Mouse (Mus musculus) liver, embryonic 16.5 days (tissue): ENCODE results near the gene 4933430I17Rik. TPM values are rescaled to one million over a fixed set of nuclear protein-coding genes. Genes with fewer than 3 reads are reported as not detected.
A peak's percentile ranks its signal among the peaks of the same experiment; 100 is the strongest.

Experiments
- ATAC-seq: fragments of 200-750 bp; cut with Nextera tagmentation; 2 replicates; pipeline ENCODE4 v1.8.0; 2017; ENCODE audit warnings: low read depth, mild to moderate bottlenecking, moderate number of reproducible peaks, moderate library complexity
- H3K27ac ChIP-seq: fragments of 300-500 bp; sonication (generic); 2 replicates; pipeline ENCODE4 v1.5.1; 2014; ENCODE audit warnings: mild to moderate bottlenecking, low read length
- H3K27me3 ChIP-seq: fragments of 300-500 bp; sonication (generic); 2 replicates; pipeline ENCODE4 v1.6.1; 2014; ENCODE audit warnings: low read depth, low read length, mixed read lengths; ENCODE audit not compliant: control insufficient read depth, insufficient read depth
- H3K36me3 ChIP-seq: fragments of 300-500 bp; sonication (generic); 2 replicates; pipeline ENCODE4 v1.6.1; 2014; ENCODE audit warnings: mild to moderate bottlenecking; ENCODE audit not compliant: control insufficient read depth, insufficient read depth
- H3K4me1 ChIP-seq: fragments of 300-500 bp; sonication (generic); 2 replicates; pipeline ENCODE4 v1.6.1; 2014; ENCODE audit warnings: low read depth, low read length, mixed read lengths; ENCODE audit not compliant: control insufficient read depth
- H3K4me2 ChIP-seq: fragments of 300-500 bp; sonication (generic); 2 replicates; pipeline ENCODE4 v1.6.1; 2014; ENCODE audit warnings: low read depth, low read length, mixed read lengths
- H3K4me3 ChIP-seq: fragments of 300-500 bp; sonication (generic); 2 replicates; pipeline ENCODE4 v1.5.1; 2014; ENCODE audit warnings: low read depth, mild to moderate bottlenecking, low read length
- H3K9ac ChIP-seq: fragments of 300-500 bp; sonication (generic); 2 replicates; pipeline ENCODE4 v1.6.1; 2014; ENCODE audit warnings: low read depth, low read length
- H3K9me3 ChIP-seq: fragments of 300-500 bp; sonication (generic); replicated peaks from 2 replicates; pipeline ENCODE4 v1.6.1; 2016; ENCODE audit warnings: low read length; ENCODE audit not compliant: control insufficient read depth
- WGBS: fragments of 180-500 bp; shearing (Covaris S2); extraction: QIAGEN DNeasy Blood & Tissue Kit; methylation state at CpG from one replicate; pipeline ENCODE4 v1.1.7; 2014; ENCODE audit not compliant: insufficient replicate concordance; 5-methylcytosine and 5-hydroxymethylcytosine counted together
- polyA plus RNA-seq: library from polyadenylated mRNA; unstranded; fragments of >200 nt; fragmentation: Nextera tagmentation; extraction: Ambion mirVana; gene quantifications from 2 replicates; pipeline ENCODE4 v1.2.1, GENCODE M21; 2015

Gene 4933430I17Rik
- polyA plus RNA-seq, 1 experiment from 2014 or later, result 0.06 TPM

GRCm38 (mm10) chr4:62514995-62515394 lies 10.2 kb upstream of the 4933430I17Rik start:
- Histone ChIP-seq H3K27ac (peak overlapping the region; percentile 98), H3K9ac (peak overlapping the region; percentile 91), H3K4me3 (peak overlapping the region; percentile 72), H3K27me3 (no peaks in the 10 kb centered on the region), H3K9me3 (no peaks in the 10 kb centered on the region), H3K4me1 (peaks cover 56% of the 10 kb centered on the region), H3K36me3 (peaks cover 48% of the 10 kb centered on the region), H3K4me2 (peak overlapping the region; percentile 87)
- WGBS, result 66% methylated on average over 7 of the region's 7 CpGs
- ATAC-seq, result no peak

DNA sequence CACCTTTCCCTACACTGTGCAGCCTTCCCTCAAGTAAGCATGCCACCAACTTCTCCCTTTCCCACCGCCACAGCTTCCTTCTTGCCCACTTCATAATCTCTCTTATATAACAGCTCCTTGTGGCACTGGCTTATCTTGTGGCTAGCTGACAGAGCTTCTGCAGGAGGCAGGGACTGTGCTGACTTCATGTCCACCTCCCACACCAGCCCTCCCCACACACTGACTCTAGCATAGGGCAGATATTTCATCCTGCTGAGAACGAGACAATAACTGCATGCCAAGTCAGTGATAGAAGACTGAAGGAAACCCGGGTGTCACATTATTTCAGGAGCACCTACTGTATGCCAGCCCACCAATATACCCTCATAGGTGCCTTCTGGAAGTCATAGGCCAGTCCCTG lies 9.7 kb upstream of the 4933430I17Rik start:
- Histone ChIP-seq H3K4me3 (peak overlapping the region; percentile 72), H3K9ac (peak overlapping the region; percentile 91)

DNA sequence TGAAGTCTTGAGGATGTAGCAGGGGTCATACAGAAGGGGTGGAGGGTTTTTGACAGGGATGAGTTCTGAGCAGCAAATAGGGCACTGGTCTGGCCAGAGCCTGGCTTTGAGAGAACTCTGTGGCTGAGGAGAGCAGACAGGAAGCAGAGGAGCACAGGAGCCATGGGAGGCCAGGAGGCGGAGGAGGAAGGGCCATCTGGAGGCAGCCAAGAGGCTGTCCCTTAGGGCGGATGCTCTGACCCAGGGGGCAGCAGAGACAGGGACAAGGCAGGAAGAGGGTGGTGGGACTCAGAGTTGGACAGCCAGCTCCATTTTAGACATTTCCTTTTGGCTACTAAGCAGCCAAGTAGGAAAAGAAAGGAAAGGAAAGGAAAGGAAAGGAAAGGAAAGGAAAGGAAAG lies 9.1 kb upstream of the 4933430I17Rik start:
- ATAC-seq, result peak; percentile 12; the same call in 1 of the 2 replicates
- Histone ChIP-seq H3K4me3 (peak overlapping the region; percentile 72), H3K4me2 (peak overlapping the region; percentile 87), H3K36me3 (peaks cover 37% of the 10 kb centered on the region), H3K27me3 (no peaks in the 10 kb centered on the region), H3K9me3 (no peaks in the 10 kb centered on the region), H3K9ac (peak overlapping the region; percentile 91), H3K4me1 (peaks cover 56% of the 10 kb centered on the region), H3K27ac (peak overlapping the region; percentile 98)
- WGBS, result 17% methylated on average over 2 of the region's 2 CpGs

More for the DNA sequence above, 9.7 kb upstream of the 4933430I17Rik start:
- peaks cover 43% of the 10 kb centered on the region for H3K36me3 ChIP-seq
- H3K27me3 ChIP-seq, result no peaks in the 10 kb centered on the region
- ATAC-seq, result 0 out of 2 replicates have a peak, but pooled peaks have one; percentile 5
- peaks cover 56% of the 10 kb centered on the region for H3K4me1 ChIP-seq
- H3K4me2 ChIP-seq, result peak overlapping the region; percentile 87
- no peaks in the 10 kb centered on the region for H3K9me3 ChIP-seq
- peak overlapping the region; percentile 98 for H3K27ac ChIP-seq
- 18% methylated on average over 3 of the region's 3 CpGs for WGBS

DNA sequence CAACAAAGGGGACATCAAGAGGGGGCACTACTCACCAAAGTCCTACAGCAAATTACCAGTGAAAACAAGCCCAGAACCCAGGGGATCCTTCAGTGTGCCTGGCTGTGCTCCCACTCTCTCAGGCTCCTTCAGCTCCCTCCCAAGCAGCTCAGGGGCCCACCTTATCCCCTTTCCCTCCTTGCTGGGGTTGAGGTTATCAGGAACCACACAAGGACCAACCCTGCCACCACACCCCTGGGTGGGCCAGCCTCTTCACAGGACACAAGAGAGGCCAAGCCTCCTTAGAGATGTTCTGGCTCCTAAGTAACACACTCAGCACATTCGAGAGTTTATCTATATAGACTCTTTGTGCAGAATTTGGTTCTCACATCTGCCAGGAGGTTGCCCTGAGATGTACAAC lies 8.6 kb upstream of the 4933430I17Rik start:
- ATAC-seq, result peak; percentile 89
- H3K4me1 ChIP-seq, result peaks cover 53% of the 10 kb centered on the region
- H3K9me3 ChIP-seq, result no peaks in the 10 kb centered on the region
- peaks cover 32% of the 10 kb centered on the region for H3K36me3 ChIP-seq
- H3K27ac ChIP-seq, result peak overlapping the region; percentile 98
- H3K4me2 ChIP-seq, result peak overlapping the region; percentile 87
- H3K4me3 ChIP-seq, result peak overlapping the region; percentile 72
- no peaks in the 10 kb centered on the region for H3K27me3 ChIP-seq
- 6% methylated on average over 1 of the region's 1 CpGs for WGBS
- H3K9ac ChIP-seq, result peak overlapping the region; percentile 91

DNA sequence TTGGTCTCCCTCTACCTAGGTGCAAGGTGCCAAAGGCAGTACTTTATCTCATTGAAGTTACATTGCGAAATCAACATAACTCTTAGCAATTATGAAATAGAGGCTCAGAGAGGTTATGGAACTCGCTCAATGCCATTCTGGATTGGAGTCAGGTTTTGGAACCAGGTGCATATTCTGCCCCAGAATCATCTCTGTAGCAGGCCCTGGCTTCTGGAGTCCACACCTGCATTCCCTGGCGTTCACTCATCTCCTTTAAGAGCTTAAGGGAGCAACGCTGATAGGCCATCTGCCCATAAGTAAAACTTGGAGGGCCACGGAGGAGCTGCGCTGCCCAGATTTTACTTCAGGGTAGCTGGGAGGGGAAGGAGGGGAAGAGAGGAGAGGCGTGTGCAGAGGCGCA lies 8.1 kb upstream of the 4933430I17Rik start:
- H3K36me3 ChIP-seq, result peaks cover 27% of the 10 kb centered on the region
- peaks cover 50% of the 10 kb centered on the region for H3K4me1 ChIP-seq
- WGBS, result 29% methylated on average over 8 of the region's 8 CpGs
- peak overlapping the region; percentile 87 for H3K4me2 ChIP-seq
- no peaks in the 10 kb centered on the region for H3K27me3 ChIP-seq
- peak overlapping the region; percentile 72 for H3K4me3 ChIP-seq
- no peaks in the 10 kb centered on the region for H3K9me3 ChIP-seq
- peak overlapping the region; percentile 91 for H3K9ac ChIP-seq
- ATAC-seq, result peak; percentile 17
- peak overlapping the region; percentile 98 for H3K27ac ChIP-seq

DNA sequence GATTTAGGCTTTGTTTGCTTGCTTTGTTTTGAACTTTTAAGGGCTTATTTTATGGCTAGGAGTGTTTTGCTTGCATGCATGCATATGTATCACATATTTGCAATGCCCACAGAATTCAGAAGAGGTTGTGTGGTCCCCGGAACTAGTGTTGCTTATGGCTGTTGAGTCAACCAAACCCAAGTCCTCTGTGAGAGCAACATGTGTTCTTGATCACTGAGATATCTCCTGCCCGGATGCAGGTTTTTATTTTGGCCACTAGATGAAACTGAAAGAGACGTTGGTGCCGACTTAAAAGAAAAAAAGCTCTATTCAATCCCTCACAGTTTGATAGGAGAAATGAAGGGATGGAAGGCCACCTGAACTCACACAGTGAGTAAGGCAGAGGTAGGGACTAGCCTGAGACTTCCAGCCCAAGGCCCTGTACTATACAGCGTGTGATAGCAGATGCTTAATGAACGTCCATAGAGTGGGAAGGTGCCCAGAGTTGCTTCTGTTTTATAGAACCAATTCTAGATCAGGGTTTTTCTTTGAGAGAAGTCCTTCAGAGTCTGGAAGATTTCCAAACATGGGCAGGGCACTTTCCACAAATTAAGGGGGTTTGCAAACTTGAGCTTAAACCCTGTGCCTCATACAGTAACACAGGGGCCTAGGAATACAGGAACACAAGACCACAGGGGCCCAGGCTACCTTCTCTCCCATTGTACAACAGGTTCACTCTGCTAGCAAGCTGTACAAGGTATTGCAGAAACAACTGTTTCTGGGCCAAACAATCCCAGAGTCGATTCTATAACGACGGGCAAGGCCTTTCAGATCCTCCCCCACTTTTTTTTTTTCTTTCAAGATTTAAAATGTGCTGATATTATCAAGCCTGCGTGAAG lies 7.4 kb upstream of the 4933430I17Rik start:
- ATAC-seq, result no peak
- Histone ChIP-seq H3K27ac (peak overlapping the region; percentile 98), H3K9ac (peak overlapping the region; percentile 91), H3K4me2 (peak overlapping the region; percentile 87), H3K36me3 (peaks cover 20% of the 10 kb centered on the region), H3K4me1 (peaks cover 43% of the 10 kb centered on the region), H3K4me3 (peak overlapping the region; percentile 72), H3K27me3 (no peaks in the 10 kb centered on the region), H3K9me3 (no peaks in the 10 kb centered on the region)
- 28% methylated on average over 10 of the region's 10 CpGs for WGBS

GRCm38 (mm10) chr4:62518416-62519121 lies 6.6 kb upstream of the 4933430I17Rik start:
- peak overlapping the region; percentile 91 for H3K9ac ChIP-seq
- H3K4me2 ChIP-seq, result peak overlapping the region; percentile 87
- ATAC-seq, result no peak
- H3K27ac ChIP-seq, result peak overlapping the region; percentile 98
- peak overlapping the region; percentile 72 for H3K4me3 ChIP-seq
- H3K27me3 ChIP-seq, result no peaks in the 10 kb centered on the region
- H3K9me3 ChIP-seq, result no peaks in the 10 kb centered on the region
- peaks cover 39% of the 10 kb centered on the region for H3K4me1 ChIP-seq
- 31% methylated on average over 13 of the region's 13 CpGs for WGBS
- peaks cover 12% of the 10 kb centered on the region for H3K36me3 ChIP-seq

DNA sequence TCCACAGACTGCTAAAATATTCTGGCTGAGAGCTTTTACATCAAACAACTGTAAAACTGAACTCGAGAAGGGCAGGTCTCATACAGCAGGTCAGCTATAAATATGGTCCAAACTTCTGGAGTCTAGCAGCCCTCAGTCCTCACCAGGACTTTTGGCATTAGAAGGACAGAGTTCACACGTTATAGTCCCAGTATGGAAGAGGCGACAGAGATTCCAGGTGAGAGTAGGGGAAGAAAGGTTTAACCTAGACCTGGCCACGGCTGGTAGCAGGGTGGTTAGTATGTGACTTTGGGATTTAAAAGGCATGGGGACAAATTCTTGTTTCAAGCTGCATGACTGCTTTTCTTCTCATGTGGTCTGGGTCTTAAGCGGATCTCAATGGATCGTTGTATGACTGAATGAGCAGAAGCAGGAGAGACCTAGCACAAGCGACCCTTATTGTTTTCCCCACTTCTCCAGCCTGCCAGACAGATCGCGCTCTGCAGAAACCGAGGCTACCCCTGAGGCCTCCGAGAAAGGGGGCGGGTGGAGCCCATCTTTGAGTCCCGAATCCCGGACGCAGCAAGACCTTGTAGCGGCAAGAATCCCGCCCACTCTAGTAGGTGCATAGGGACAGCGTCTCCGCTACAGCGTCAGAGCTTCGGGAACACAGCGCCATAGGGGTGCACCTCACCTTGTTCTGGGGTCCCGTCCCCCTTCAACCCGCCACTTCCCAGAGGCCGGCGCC lies 5.9 kb upstream of the 4933430I17Rik start:
- peak overlapping the region; percentile 98 for H3K27ac ChIP-seq
- no peaks in the 10 kb centered on the region for H3K27me3 ChIP-seq
- H3K9ac ChIP-seq, result peak overlapping the region; percentile 91
- WGBS, result 1% methylated on average over 26 of the region's 26 CpGs
- peaks cover 38% of the 10 kb centered on the region for H3K4me1 ChIP-seq
- ATAC-seq, result peak; percentile 4
- peaks cover 5% of the 10 kb centered on the region; the same call in 1 of the 2 replicates for H3K36me3 ChIP-seq
- peak overlapping the region; percentile 87 for H3K4me2 ChIP-seq
- H3K4me3 ChIP-seq, result peak overlapping the region; percentile 72
- H3K9me3 ChIP-seq, result no peaks in the 10 kb centered on the region
